Mouse (Mus musculus) cerebellum, postnatal 25 days (tissue): ENCODE data around the gene Akap2.

Experiments
- DNase-seq, 2 experiments: peaks; one replicate each; pipeline ENCODE4 v3.0.0; 2021; ENCODE audit warnings: mixed read lengths in 2 of 2

Gene Akap2

GRCm38 (mm10) chr4:57798286-57799018, 81.0 kb downstream of the Akap2 start:
- no peak for DNase-seq

GRCm38 (mm10) chr4:57799297-57799696, 81.8 kb downstream of the Akap2 start:
- no peak for DNase-seq

GRCm38 (mm10) chr4:57801239-57801638, 83.8 kb downstream of the Akap2 start:
- no peak for DNase-seq

- DNase-seq = no peak
Observed at GRCm38 (mm10) chr4:57801986-57802385, 84.5 kb downstream of the Akap2 start.

- no peak for DNase-seq
Observed at GRCm38 (mm10) chr4:57802411-57802810, 85.0 kb downstream of the Akap2 start.

GRCm38 (mm10) chr4:57804902-57805301, 87.4 kb downstream of the Akap2 start:
- no peak for DNase-seq

- DNase-seq = no peak
Observed at GRCm38 (mm10) chr4:57809449-57809848, 92.0 kb downstream of the Akap2 start.

GRCm38 (mm10) chr4:57812075-57812474, 94.6 kb downstream of the Akap2 start:
- no peak for DNase-seq

- peak in 1 of 2 experiments; percentile 12 for DNase-seq
Observed at GRCm38 (mm10) chr4:57812916-57813575, 95.6 kb downstream of the Akap2 start.

GRCm38 (mm10) chr4:57813576-57813945, 96.1 kb downstream of the Akap2 start:
- DNase-seq = no peak

GRCm38 (mm10) chr4:57815355-57815754, 97.9 kb downstream of the Akap2 start:
- DNase-seq = no peak

GRCm38 (mm10) chr4:57816146-57816545, 98.7 kb downstream of the Akap2 start:
- no peak for DNase-seq

- no peak for DNase-seq
Observed at GRCm38 (mm10) chr4:57820839-57821374, 103.5 kb downstream of the Akap2 start.

- no peak for DNase-seq
Observed at GRCm38 (mm10) chr4:57821556-57822356, 104.3 kb downstream of the Akap2 start.

GRCm38 (mm10) chr4:57822641-57823040, 105.2 kb downstream of the Akap2 start:
- no peak for DNase-seq

GRCm38 (mm10) chr4:57824626-57825240, 107.3 kb downstream of the Akap2 start:
- DNase-seq = no peak

- DNase-seq = no peak
Observed at GRCm38 (mm10) chr4:57826272-57826671, 108.8 kb downstream of the Akap2 start.

- DNase-seq = no peak
Observed at GRCm38 (mm10) chr4:57829131-57829530, 111.7 kb downstream of the Akap2 start.

GRCm38 (mm10) chr4:57829740-57830139, 112.3 kb downstream of the Akap2 start:
- DNase-seq = no peak

- DNase-seq = no peak
Observed at GRCm38 (mm10) chr4:57832318-57832717, 114.9 kb downstream of the Akap2 start.

- DNase-seq = no peak
Observed at GRCm38 (mm10) chr4:57833060-57833459, 115.6 kb downstream of the Akap2 start.

GRCm38 (mm10) chr4:57834141-57834540, 116.7 kb downstream of the Akap2 start:
- DNase-seq = no peak

- DNase-seq = no peak
Observed at GRCm38 (mm10) chr4:57837089-57837488, 119.6 kb downstream of the Akap2 start.
